Mouse (Mus musculus) liver, embryonic 13.5 days (tissue): Measurements from ENCODE around the gene Lrp1. TPM values are rescaled to one million over a fixed set of nuclear protein-coding genes. Genes with fewer than 3 reads are reported as not detected.
A peak's percentile ranks its signal among the peaks of the same experiment; 100 is the strongest.

Experiments used
- ATAC-seq: fragments of 200-750 bp; cut with Nextera tagmentation; 2 replicates; pipeline ENCODE4 v1.8.0; 2017; ENCODE audit warnings: low read depth, mild to moderate bottlenecking, moderate number of reproducible peaks, moderate library complexity
- DNase-seq: peaks from one replicate; pipeline ENCODE4 v3.0.0; 2022
- H3K27ac ChIP-seq: fragments of 300-500 bp; sonication (generic); 2 replicates; pipeline ENCODE4 v1.5.1; 2015; ENCODE audit warnings: moderate library complexity, mild to moderate bottlenecking, inconsistent platforms
- H3K27me3 ChIP-seq: fragments of 300-500 bp; sonication (generic); 2 replicates; pipeline ENCODE4 v1.6.1; 2015; ENCODE audit warnings: mild to moderate bottlenecking, inconsistent platforms
- H3K36me3 ChIP-seq: fragments of 300-500 bp; sonication (generic); 2 replicates; pipeline ENCODE4 v1.6.1; 2015; ENCODE audit warnings: mild to moderate bottlenecking, inconsistent platforms
- H3K4me1 ChIP-seq: fragments of 300-500 bp; sonication (generic); replicated peaks from 2 replicates; pipeline ENCODE4 v1.6.1; 2015; ENCODE audit warnings: inconsistent platforms
- H3K4me2 ChIP-seq: fragments of 300-500 bp; sonication (generic); 2 replicates; pipeline ENCODE4 v1.6.1; 2015; ENCODE audit warnings: inconsistent platforms, mild to moderate bottlenecking, moderate library complexity
- H3K4me3 ChIP-seq: fragments of 300-500 bp; sonication (generic); replicated peaks from 2 replicates; pipeline ENCODE4 v1.5.1; 2015; ENCODE audit warnings: mild to moderate bottlenecking, inconsistent platforms
- H3K9ac ChIP-seq: fragments of 300-500 bp; sonication (generic); 2 replicates; pipeline ENCODE4 v1.6.1; 2015; ENCODE audit warnings: mild to moderate bottlenecking, inconsistent platforms
- H3K9me3 ChIP-seq: fragments of 300-500 bp; sonication (generic); replicated peaks from 2 replicates; pipeline ENCODE4 v1.6.1; 2016; ENCODE audit warnings: inconsistent platforms
- WGBS: fragments of 180-500 bp; shearing (Covaris S2); methylation state at CpG from one replicate; pipeline ENCODE4 v1.1.7; 2015; ENCODE audit not compliant: insufficient replicate concordance; 5-methylcytosine and 5-hydroxymethylcytosine counted together
- polyA plus RNA-seq: library from polyadenylated mRNA; unstranded; fragments of >200 nt; fragmentation: Nextera tagmentation; extraction: Ambion mirVana; gene quantifications from 2 replicates; pipeline ENCODE4 v1.2.1, GENCODE M21; 2015

The Lrp1 gene
- 15.1 and 16.9 TPM in 2 replicates for polyA plus RNA-seq

- H3K9ac ChIP-seq: peak within 1 kb of the TSS; percentile 59
- no peaks in the 10 kb centered on the region for H3K36me3 ChIP-seq
- peaks cover 70% of the 10 kb centered on the region for H3K27me3 ChIP-seq
- DNase-seq: no peak
- peak within 1 kb of the TSS; percentile 81 for H3K27ac ChIP-seq
- no peaks in the 10 kb centered on the region for H3K9me3 ChIP-seq
- H3K4me3 ChIP-seq: peak within 1 kb of the TSS; percentile 58
- H3K4me1 ChIP-seq: peaks cover 37% of the 10 kb centered on the region
- peak within 1 kb of the TSS; percentile 73 for H3K4me2 ChIP-seq
- WGBS: 7% methylated on average over 27 of the region's 32 CpGs
- ATAC-seq: peak; percentile 35; the same call in 1 of the 2 replicates
Measured at GRCm38 (mm10) chr10:127620406-127621190, at the start of gene Lrp1. Gene Lrp1, minus strand, starts transcription at chr10:127621148.

DNA sequence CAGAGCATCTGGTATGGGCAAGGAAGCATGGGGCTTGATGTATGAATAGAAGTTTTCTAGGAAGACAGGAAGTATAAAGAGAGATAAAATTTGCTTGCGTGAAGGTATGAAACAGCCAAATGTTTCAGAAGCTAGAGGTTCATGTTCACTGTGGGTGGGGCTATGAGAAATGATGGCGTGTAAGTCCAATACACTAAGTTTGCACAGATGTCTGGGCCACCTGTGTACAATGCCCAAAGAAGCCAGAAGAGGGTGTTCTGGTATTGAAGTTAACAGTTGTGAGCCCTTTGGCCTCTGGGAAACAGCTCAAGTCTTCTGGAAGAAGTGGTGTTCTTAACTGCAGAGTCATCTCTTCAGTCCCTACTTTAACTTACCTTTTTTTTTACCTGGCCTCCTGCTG is 49.2 kb upstream of the Lrp1 start:
- no peak overlapping the region for H3K4me2 ChIP-seq
- no peaks in the 10 kb centered on the region for H3K36me3 ChIP-seq
- peaks cover 47% of the 10 kb centered on the region for H3K27me3 ChIP-seq
- no peaks in the 10 kb centered on the region for H3K9me3 ChIP-seq
- DNase-seq (no peak), ATAC-seq (no peak)
- peaks cover 37% of the 10 kb centered on the region for H3K4me1 ChIP-seq
- 47% methylated on average over 2 of the region's 2 CpGs for WGBS
- no peak overlapping the region for H3K27ac ChIP-seq
- no peak overlapping the region for H3K9ac ChIP-seq
- H3K4me3 ChIP-seq: no peak overlapping the region

GRCm38 (mm10) chr10:127669170-127669569 is 48.2 kb upstream of the Lrp1 start:
- H3K27ac ChIP-seq: no peak overlapping the region
- H3K4me3 ChIP-seq: no peak overlapping the region
- no peak for DNase-seq
- 47% methylated on average over 7 of the region's 7 CpGs for WGBS
- peaks cover 46% of the 10 kb centered on the region for H3K4me1 ChIP-seq
- no peak for ATAC-seq
- H3K4me2 ChIP-seq: peak overlapping the region; percentile 76
- H3K9me3 ChIP-seq: no peaks in the 10 kb centered on the region
- H3K27me3 ChIP-seq: peaks cover 57% of the 10 kb centered on the region
- peaks cover 7% of the 10 kb centered on the region; the same call in 1 of the 2 replicates for H3K36me3 ChIP-seq
- H3K9ac ChIP-seq: no peak overlapping the region

DNA sequence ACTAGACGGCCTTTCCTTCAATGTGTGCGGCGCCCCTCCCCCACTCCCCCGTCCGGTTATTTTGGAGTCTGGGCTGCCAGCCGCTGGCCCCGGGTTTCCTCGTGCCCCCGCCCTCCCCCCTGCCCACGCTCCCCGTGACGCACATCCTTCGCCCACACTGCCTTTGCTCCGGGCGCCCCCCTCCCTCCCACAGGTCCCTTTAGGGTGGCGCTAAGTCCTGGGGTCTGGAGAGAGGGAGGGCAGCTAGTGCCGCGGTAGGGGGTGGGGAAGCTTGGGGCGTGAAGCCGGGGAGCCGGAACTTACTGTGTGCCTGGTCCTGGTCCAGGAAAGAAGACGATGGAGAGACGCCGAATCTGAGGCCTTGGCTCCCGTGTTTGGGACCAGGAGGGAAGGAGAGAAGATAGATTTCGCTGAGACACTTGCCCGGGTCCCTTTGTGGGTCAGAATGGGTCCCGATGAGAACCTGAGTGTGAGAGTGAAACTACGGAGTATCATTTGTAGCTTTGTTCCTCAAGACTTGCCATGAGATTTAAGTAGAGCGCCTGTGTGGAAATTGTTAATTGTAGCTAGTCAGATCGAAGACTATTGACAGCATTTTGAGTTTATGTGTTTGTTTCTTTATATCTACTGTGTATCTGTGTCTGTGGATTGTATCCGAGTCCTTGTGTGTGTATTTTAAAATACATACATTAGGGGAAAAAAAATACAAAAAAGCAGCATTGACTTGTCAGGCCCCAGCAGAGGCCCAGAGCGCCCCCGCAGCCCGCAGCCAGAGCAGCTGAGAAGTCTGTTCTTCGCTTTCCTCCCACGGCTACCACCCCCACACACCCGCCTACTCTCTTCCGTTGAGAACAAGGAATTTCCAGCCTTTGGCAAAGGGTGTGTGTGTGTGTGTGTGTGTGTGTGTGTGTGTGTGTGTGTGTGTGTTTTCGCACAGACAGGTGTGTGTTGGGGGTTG is 47.4 kb upstream of the Lrp1 start, which contains the start of gene Nab2:
Gene Nab2 (minus strand): TSS at position 476 of the 958 bp plus-strand sequence.
- no peak for DNase-seq
- H3K27me3 ChIP-seq: peaks cover 65% of the 10 kb centered on the region

GRCm38 (mm10) chr10:127667269-127668092 is 46.5 kb upstream of the Lrp1 start:
- ATAC-seq (peak; percentile 29), DNase-seq (no peak)
- H3K27me3 ChIP-seq: peaks cover 74% of the 10 kb centered on the region
- H3K9me3 ChIP-seq: no peaks in the 10 kb centered on the region
- H3K27ac ChIP-seq: peak overlapping the region; percentile 80
- peak overlapping the region; percentile 55 for H3K4me3 ChIP-seq
- WGBS: 3% methylated on average over 35 of the region's 35 CpGs
- peaks cover 63% of the 10 kb centered on the region for H3K4me1 ChIP-seq
- H3K4me2 ChIP-seq: peak overlapping the region; percentile 76
- peak overlapping the region; percentile 61 for H3K9ac ChIP-seq
- peaks cover 9% of the 10 kb centered on the region; the same call in 1 of the 2 replicates for H3K36me3 ChIP-seq

More for the DNA sequence above, 47.4 kb upstream of the Lrp1 start, which contains the start of gene Nab2:
- no peak; the same call in 1 of the 2 replicates for ATAC-seq
- WGBS: 5% methylated on average over 40 of the region's 40 CpGs
- H3K4me2 ChIP-seq: peak within 1 kb of the TSS; percentile 76
- peak within 1 kb of the TSS; percentile 55 for H3K4me3 ChIP-seq
- H3K9ac ChIP-seq: peak within 1 kb of the TSS; percentile 59
- H3K27ac ChIP-seq: peak within 1 kb of the TSS; percentile 80
- no peaks in the 10 kb centered on the region for H3K9me3 ChIP-seq
- H3K4me1 ChIP-seq: peaks cover 54% of the 10 kb centered on the region
- H3K36me3 ChIP-seq: peaks cover 9% of the 10 kb centered on the region; the same call in 1 of the 2 replicates

GRCm38 (mm10) chr10:127666501-127667268 is 45.7 kb upstream of the Lrp1 start, which contains the start of gene Nemp1:
Gene Nemp1, plus strand, starts transcription at chr10:127666901.
- Histone ChIP-seq H3K27me3 (peaks cover 80% of the 10 kb centered on the region), H3K4me2 (peak within 1 kb of the TSS; percentile 76), H3K9ac (peak within 1 kb of the TSS; percentile 61), H3K4me1 (peaks cover 71% of the 10 kb centered on the region), H3K4me3 (peak within 1 kb of the TSS; percentile 55), H3K9me3 (no peaks in the 10 kb centered on the region), H3K36me3 (peaks cover 9% of the 10 kb centered on the region; the same call in 1 of the 2 replicates), H3K27ac (peak within 1 kb of the TSS; percentile 80)
- 1% methylated on average over 70 of the region's 73 CpGs for WGBS
- DNase-seq (no peak), ATAC-seq (peak; percentile 42)

- H3K27ac ChIP-seq: no peak overlapping the region
- H3K9ac ChIP-seq: peak overlapping the region; percentile 61
- peaks cover 9% of the 10 kb centered on the region; the same call in 1 of the 2 replicates for H3K36me3 ChIP-seq
- H3K9me3 ChIP-seq: no peaks in the 10 kb centered on the region
- WGBS: 5% methylated on average over 14 of the region's 14 CpGs
- no peak for ATAC-seq
- peaks cover 82% of the 10 kb centered on the region for H3K4me1 ChIP-seq
- H3K4me3 ChIP-seq: peak overlapping the region; percentile 55
- no peak for DNase-seq
- H3K27me3 ChIP-seq: peaks cover 86% of the 10 kb centered on the region
- H3K4me2 ChIP-seq: peak overlapping the region; percentile 76
Measured at GRCm38 (mm10) chr10:127665366-127666181, 44.6 kb upstream of the Lrp1 start.

GRCm38 (mm10) chr10:127664891-127665290 is 43.9 kb upstream of the Lrp1 start:
- no peak overlapping the region for H3K9ac ChIP-seq
- no peak for ATAC-seq
- 30% methylated on average over 13 of the region's 13 CpGs for WGBS
- H3K4me3 ChIP-seq: peak overlapping the region; percentile 55
- no peak for DNase-seq
- H3K4me1 ChIP-seq: peaks cover 83% of the 10 kb centered on the region
- H3K9me3 ChIP-seq: no peaks in the 10 kb centered on the region
- peaks cover 89% of the 10 kb centered on the region for H3K27me3 ChIP-seq
- H3K4me2 ChIP-seq: peak overlapping the region; percentile 76
- peaks cover 12% of the 10 kb centered on the region for H3K36me3 ChIP-seq
- H3K27ac ChIP-seq: no peak overlapping the region

DNA sequence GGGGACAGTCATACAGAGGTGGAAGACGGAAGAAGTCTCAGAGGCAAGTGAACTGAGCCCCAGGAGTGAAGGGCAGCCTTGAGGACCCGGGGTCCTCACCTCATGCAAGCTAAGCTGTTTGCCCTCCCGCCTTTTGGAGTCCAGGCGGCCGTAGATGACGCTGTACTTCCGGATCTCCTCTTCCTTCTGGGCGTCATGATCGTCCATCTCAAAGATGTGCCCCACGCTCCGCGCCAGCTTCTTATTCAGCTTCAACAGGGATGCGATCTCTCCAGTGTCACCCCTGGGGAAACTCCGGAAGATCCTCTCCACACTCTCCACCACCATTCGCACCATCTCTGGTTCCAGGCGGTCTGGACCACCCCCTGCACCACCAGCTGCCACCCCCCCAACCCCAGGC is 43.2 kb upstream of the Lrp1 start:
- Histone ChIP-seq H3K4me1 (peaks cover 82% of the 10 kb centered on the region), H3K4me2 (peak overlapping the region; percentile 76; the same call in 1 of the 2 replicates), H3K27ac (no peak overlapping the region), H3K4me3 (no peak overlapping the region), H3K9ac (no peak overlapping the region), H3K36me3 (peaks cover 19% of the 10 kb centered on the region), H3K9me3 (no peaks in the 10 kb centered on the region), H3K27me3 (peaks cover 82% of the 10 kb centered on the region)
- WGBS: 20% methylated on average over 16 of the region's 16 CpGs
- DNase-seq (no peak), ATAC-seq (no peak)
